Mouse (Mus musculus) heart, adult 2 months (tissue): ENCODE measurements around the gene Ipcef1.

Experiments used
- CTCF ChIP-seq: fragments of 200-600 bp; IDR thresholded peaks from 2 replicates; pipeline ENCODE4 v1.8.1; 2022; ENCODE audit warnings: antibody characterized with exemption, mild to moderate bottlenecking, moderate library complexity
- EP300 ChIP-seq: fragments of 200-500 bp; IDR thresholded peaks from 2 replicates; pipeline ENCODE4 v1.6.1; 2011; ENCODE audit warnings: low read depth, low read length, control low read depth; ENCODE audit not compliant: insufficient read depth
- POLR2A ChIP-seq: fragments of 200-500 bp; IDR thresholded peaks from 2 replicates; pipeline ENCODE4 v1.6.1; 2011; ENCODE audit warnings: mild to moderate bottlenecking, low read depth, low read length, control low read depth; ENCODE audit not compliant: insufficient read depth

DNA sequence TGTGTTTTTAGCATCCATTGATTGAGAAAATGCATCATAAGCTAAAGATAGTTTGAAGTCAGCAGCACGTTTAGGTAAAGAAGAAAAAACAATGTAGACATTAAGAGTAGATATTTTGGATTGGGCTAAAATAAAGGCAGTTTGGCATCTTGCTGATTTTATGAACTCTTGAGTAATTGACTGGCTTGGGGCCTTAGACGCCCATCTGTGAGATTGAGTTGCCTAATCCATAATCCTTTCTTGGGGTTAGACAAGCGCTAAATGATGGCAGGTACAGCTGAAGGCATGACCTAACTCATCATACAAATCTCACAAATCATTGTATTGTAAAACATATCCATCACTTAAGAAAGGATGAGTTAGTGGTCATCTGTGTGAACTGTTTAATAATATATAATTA is 52.9 kb downstream of the Ipcef1 start:
- no peak for TF ChIP-seq EP300
- no peak for TF ChIP-seq POLR2A
- no peak for TF ChIP-seq CTCF
